Mouse (Mus musculus): ENCODE results near the gene Aldh9a1.

Gene Aldh9a1

DNA sequence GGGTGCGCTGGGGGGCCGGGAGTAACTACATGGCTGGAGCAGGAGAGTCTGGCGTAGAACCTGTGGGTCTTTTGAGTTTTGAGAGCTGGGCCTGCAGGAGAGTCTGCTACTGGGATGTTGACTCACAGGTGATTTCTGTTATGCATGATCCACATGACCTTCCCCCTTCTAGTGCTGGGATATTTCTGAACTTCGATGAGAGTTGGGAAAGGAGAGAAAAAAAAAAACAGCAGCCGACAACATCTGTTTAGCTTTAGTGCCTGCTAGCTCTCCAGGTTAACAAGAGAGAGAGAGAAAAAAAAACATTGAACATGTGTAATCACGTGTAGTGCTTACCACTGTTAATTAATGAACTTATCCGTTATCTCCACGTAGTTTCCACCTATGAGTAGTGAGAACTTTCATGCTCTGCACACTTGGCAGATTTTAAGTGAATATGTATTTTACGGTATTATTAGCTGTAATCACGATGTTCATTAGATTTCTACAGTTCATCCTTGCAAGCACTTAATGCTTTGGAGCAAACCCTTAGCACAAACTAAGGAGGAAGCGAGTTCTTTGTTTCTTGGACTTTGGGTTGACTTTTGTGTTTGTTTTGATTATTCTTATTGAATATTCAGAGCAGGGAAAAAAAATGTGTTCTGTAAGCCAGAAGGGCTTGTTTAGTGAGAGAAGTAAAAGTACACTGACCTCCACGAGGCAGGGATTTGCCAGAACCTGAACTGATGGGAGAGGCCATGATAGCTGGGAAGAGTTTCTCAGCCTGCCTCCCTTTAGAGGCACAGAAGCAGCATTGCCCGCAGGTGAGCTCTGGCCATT lies 1.0 kb downstream of the Aldh9a1 start:
- no peak for DNase-seq

DNA sequence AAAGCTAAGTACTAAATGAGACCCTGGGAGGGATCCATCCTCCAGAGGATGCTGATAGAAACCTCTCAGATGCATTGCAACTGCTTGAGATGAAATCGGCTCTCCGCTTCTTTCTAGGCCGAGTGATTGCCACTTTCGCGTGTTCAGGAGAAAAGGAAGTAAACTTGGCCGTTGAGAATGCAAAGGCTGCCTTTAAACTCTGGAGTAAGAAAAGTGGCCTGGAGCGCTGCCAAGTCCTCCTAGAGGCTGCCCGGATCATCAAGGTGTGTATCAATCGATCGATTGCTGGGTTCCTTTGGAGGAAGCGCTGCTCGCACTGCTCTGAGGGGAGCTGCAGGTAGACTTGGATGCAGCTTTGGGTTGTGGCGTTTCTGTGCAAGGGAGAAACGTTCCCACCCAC lies 2.6 kb downstream of the Aldh9a1 start:
- peak in 1 of 2 experiments; percentile 45 for DNase-seq

DNA sequence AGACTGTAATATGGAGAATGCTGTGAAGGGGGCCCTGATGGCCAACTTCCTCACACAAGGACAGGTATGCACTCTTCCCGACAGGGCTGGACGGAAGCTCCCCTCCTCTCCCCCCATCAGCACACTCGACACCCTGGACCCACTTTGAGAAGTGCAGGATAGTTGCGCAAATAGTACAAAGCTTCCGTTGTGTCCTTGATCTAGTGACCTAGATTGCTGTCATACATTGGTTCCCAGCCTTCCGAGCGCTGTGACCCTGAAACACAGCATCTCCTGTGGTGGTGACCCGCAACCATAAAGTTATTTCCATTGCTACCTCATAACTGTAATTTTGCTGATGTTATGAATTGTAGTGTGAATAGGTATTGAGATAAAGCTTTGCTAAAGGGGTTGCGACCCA lies 7.6 kb downstream of the Aldh9a1 start:
- DNase-seq, result no peak

DNA sequence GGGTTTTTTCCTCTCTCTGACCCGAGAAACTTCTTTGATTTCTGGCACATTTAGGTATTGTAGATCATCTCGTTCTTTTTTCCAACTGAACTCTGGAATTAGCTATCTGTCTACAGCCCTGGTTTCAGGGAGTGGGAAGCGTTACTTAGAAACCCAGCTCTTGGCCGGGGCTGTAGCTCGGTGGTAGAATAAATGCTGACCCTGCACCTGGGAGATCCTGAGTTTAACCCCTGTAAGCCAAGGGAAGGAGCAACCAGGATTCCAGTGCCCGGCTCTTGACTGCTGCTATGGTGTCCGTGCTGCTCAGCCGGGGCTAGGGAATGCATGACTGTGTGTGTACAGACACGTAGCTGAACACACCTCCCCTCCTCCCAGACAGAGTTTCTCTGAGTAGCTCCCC lies 8.9 kb downstream of the Aldh9a1 start:
- peak; percentile 53 to 83 for DNase-seq

DNA sequence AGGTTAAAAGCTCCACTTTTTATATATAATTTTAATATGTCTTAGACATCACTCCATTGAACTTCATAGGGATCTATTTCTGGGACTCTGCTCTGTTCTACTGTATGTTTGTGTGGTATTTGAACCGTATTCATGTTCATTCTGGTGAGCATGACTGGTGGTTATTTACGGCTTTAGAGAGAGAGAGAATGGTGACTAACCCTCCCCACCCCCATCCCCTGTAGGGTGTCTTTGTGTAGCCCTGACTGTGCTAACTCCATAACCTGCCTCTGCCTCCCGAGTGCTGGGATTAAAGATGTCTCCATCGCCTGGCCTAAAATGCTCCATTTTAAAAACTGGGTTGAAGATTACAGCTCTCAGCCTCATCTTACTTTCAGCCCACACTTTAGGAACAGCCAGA lies 10.5 kb downstream of the Aldh9a1 start:
- no peak for DNase-seq

DNA sequence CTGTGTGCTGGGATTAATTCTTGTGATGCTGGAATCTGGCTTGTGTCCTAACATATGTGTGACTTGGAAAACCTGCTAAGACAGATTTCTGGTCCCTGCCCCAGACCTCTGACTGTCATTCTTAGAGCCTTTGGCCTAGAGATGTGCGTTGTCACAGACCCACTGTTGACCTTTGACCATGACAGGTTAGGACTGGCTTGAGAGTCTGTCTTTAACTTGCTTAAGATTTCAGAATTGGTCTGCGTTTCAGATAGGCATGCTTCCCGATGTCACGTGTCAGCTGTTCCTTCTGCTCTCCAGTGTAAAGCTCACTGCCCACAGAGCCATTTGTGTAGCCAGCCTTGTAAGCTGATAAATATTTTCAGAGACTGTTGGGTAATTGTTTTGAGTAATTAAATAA lies 13.0 kb downstream of the Aldh9a1 start:
- DNase-seq, result peak; percentile 50 to 73

DNA sequence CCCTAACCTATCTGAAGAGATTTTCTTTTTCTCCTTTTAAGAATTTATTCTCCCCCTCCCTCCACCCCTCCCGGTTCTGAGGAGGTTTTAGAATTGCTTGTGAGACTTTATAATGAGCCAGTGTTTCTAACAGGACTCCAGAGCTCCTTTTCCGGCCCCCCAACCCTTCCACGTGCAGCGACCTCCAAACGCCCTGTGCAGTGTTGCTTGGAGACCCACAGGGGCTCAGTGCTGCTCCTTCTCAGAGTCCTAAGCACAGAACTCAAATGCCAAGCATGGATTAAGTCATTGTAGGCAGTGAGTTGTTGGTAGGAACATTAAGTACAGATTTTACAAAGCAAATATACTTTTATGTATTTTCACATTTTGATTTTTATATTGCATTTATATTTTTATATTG lies 13.5 kb downstream of the Aldh9a1 start:
- DNase-seq, result no peak

DNA sequence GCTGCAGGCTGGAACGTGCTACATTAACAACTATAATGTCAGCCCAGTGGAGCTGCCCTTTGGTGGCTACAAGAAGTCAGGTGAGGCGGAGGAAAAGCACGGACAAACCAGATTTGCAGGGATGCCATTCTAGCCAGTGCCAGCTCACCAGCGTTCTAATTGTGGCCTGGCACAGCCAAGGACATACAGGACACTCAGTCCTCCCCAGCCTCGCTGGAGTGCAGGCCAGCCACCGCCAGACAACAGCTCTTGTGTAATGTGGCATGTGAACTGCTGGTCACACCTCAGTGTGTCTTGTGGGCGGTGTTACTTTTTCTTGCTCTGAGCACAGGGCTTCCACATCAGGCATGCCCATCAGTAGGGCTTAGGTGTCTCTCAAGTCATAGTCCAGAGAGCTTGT lies 16.0 kb downstream of the Aldh9a1 start:
- peak; percentile 67 to 93 for DNase-seq

DNA sequence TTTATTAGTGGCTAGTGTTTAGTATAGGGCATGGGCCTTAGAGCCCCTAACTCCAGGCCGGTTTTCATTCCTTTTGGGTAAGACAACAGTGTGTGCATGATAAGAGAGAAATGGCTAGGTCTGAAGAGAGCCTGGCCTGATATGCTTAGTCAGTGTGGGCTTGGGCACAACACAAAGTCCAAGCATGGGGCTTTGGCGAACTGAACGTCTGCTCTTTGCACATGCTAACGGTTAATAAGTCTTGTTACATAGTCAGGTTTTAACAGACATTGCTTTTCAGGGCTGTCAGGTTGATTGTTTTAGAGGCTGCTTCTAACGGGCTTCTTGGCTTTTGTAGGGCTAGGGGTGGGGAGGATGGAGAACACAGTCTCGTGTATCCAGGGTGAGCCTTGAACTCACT lies 16.8 kb downstream of the Aldh9a1 start:
- DNase-seq, result peak; percentile 28 to 70

DNA sequence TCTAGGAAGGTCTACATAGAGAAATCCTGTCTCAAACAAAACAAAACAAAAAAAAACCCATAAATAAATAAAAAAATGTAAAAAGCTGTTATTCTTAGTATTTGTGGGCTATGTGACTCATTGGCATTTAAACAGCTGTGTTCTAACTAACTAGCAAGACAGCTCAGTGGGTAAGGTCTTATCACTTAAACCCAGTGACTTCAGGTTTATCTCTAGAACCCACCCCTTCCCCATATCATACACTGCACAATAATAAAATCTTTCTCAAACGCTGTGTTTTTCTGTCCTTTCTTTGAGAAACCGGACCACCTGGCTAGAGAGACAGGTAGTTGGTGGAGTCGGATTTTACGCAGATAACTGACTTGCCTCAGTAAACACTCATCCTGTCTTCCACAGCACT lies 18.2 kb downstream of the Aldh9a1 start:
- DNase-seq, result no peak

DNA sequence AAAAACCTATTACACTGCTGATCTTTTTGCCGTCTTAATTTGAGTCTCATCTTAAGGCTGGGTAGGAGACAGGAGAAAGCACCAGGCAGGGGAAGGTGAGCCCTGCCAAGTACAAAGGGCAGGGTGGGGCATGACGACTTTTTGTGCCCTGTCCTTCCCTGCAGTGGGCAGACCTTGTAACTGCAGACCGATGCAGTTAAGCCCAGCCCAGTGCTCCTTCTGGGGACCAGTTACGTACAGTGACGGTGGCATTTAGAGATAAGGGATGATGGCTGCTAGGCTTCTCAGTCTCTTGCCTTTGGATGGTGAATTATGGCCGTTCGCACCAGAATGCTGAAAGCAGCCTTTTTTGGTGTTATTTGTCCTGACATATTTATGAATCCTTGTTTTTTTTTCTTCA lies 18.7 kb downstream of the Aldh9a1 start:
- DNase-seq, result no peak

DNA sequence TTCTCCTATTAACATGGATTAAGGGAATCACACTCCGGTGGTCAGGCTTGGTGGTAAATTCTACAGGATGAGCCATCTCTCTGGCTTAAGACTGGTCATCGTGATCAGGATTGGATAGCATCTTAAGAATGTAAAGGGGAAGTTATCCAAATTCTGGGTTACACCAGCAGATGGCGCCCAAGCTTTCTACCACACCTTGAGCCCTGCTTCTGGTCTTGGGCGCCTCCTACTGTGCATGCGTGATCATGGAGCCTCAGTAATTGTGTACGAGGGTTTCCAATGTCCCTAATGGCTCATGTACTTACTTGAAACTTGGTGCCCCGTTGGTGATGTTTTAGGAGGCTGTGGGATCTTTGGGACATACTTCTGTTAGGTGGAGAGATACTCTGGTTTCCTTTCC lies 20.1 kb downstream of the Aldh9a1 start:
- peak; percentile 90 to 97 for DNase-seq

DNA sequence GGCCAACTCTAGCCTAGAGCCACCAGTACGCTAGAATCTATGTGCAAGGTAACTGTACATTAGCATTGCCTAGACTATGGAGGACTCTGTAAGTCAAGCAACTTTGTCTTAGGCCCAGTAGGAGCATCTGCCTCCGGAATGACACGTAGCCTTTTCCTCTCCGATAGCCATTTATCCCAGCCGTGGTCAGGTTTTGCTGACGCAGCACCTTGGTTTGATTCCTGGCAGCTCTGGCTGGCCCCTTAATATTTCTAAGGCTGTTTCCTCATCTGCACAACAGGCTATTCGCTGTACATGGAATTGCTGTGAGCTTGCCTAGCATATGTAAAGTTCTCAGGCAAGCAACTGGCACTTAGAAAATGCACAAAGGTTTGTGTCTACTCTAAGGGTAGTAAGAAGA lies 22.9 kb downstream of the Aldh9a1 start:
- DNase-seq, result no peak

DNA sequence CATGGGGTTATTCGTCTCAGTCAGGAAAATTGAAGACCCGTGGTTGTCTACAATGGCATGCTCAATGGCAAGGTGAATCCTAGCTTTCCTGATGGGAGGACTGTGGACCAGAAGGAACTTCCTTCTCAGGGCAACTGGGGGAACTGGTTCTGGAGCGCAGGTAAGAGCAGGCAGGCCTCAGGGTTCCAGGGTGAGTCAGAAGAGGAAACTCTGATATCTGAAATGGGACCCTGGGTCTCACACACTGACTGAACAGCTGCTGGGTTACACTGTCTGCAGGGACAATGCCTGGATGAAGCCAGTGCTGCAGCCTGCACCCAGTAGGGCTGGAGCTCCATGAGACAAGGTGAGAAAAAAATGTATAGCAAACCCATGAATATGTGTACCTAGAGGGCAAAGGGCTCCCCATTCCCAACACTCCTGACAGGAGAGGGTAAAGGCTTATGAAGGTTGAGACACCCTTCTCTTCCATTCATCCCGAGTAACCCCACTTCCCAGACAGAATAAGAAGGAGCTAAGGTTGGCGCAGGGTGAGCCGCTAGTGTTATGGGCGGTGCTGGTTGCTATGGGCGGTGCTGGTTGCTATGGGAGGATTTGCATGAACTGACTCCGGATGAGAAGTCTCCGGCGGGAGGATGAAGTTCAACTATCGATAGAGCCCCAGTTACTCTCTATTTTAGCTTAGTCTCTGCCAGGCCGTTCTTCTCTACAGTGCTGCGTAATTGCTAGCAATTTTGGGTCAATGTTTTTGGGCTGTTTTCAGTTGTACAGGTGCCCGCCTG lies 24.4 kb downstream of the Aldh9a1 start:
- DNase-seq, result peak; percentile 90 to 94

DNA sequence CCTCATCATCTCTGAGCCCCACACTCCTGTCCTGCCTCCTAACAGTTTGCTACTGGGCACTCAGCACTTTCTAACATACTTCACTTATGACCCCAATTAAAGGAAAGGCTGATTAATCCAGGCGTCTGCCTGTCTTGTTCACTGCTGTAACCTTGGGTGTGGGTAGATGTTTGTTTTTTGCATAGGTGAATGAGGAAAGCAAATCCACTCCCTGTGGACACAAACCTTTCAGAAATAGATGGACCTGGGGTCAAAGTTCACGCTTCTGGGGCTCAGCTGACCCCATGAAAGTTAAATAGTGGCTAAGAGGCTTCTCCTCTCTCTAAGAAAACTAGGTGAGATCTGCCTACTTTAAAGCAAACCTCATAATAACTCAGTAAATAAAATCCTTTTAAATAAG lies 25.2 kb downstream of the Aldh9a1 start:
- DNase-seq, result peak; percentile 70 to 82

DNA sequence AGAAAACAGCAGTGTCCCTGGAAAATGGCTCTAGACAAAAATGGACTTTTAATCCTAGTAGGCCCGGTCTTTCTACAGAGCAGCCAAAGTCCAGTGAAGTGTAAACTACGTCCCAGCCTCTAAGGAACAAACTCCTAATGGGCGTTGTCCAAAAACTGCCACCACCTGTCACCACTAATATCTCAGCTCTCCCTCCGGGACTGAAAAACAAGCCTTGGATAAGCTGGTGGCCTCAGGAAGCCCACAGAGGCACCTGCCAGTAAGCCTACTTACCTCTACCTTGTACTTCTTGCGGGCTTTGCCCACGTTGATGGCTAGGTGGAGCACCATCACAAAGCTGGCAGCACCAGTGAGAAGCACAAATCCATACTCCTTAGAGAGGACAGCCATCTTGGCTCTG lies 28.2 kb downstream of the Aldh9a1 start:
- peak in 1 of 2 experiments; percentile 34 for DNase-seq

DNA sequence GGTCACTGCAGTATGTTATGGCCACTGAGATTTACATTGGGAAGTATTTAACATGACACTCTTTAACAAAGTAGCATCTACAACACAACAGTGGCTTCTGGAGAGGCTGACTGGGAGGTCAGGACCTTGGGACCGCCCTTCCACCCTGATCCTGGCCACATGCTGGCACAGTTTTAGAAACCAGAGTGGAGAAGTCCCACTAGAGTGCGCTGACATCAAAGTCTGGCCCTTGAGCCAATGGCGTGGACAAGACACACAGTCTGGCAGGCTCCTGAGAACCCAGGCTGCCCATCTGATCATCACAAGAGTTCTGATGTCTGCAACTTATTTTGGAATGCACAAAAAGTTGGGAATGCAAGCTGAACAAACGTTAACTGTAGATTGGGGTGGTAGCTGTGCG lies 30.0 kb downstream of the Aldh9a1 start:
- no peak for DNase-seq

DNA sequence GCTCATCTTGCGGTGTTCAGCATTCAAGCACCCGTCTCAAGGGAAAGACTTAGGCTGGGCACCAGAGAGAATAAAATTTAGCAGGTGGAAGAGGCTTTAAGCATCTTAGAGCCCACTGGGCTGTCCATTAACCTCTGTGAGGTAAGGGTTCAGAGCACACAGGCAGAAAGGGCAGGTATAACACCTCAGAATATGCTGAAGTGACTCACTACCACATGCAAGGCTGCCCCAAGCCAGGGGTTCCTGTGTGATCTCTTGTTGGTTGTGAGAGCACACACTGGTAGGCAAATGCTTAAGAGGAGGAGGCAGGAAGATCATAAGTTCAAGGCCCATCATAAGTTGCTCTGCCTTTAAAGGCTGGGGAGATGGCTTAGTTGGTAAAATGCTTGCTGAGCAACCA lies 30.4 kb downstream of the Aldh9a1 start:
- DNase-seq, result peak; percentile 30 to 66

DNA sequence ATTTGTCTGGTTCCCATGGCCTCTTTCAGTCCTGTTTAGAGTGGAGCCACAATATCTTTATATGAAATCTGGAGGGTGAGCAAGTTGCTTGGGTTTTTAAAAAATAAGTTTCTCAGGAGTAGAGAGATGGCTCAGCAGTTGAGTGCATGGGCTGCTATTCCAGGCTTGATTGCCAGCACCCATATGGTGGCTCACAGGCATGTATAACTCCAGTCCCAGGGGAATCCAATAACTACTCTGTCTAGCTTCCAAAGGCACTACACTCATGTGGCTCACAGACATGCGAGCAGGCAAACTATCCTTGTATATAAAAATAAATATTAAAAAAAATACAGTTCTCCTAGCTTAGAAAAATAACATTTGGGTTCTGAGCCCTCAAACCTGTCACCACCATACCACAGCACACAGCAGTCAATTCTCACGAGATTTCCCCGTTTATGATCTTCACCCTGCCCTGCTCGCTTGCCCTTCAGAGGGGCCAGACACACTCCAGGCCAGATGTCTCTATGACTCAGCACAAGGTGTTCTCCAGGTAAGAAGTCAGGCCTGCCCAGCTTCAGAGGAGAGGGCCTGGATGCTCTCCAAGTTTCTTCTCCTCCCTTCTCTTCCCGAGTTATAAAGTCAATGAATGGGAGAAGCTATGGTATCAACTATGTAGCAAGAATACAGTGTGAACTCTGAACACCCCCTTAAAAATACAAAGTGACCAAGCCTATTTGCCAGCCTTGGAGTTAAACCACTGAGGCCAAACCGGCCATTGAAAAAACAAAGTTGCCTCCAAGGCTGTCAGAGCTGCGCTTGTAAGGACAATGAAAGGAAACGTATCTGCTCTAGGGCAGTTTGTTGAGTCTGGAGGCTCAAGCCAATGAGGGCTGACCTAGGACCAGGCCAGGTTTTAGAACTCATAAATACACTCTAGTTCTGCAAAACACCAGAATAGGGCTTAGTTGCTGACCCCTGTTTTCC lies 31.5 kb downstream of the Aldh9a1 start:
- DNase-seq, result peak; percentile 43 to 70

DNA sequence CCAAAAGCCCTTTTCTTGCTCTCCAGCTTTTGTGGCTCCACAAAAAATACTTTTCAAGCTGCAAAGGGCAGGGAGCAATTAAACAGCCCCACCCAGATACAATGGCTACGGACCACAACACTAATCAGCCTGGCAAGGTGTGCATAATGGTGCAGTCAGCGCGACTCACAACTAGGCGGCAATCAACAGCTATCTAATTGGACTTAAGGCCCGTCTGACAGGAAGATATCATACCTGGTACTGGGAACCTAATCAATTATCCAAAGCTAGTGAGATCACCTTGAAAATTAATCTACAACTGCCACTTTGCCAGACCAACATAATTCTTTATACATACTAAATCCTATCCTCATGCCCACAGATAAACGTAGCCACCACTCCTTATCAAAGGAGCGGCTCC lies 32.5 kb downstream of the Aldh9a1 start:
- no peak for DNase-seq

DNA sequence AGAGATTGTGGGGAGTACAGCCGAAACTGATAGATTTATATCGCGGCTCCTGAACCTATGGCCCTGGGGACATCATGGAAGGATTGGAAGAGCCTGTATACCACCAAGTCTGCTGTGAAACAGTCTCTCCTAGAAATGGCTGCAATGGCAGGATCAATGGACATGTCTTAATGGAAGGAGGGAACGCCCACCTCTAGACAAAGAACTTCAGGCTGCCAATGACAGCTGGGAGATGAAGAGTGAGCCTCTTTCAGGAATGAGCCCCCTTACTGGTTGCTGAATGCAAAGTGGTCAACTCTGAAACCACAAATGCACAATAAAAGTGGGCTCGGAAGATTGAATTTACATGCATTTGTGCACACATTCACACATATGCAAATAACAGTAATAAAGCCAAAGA lies 33.0 kb downstream of the Aldh9a1 start:
- DNase-seq, result no peak

DNA sequence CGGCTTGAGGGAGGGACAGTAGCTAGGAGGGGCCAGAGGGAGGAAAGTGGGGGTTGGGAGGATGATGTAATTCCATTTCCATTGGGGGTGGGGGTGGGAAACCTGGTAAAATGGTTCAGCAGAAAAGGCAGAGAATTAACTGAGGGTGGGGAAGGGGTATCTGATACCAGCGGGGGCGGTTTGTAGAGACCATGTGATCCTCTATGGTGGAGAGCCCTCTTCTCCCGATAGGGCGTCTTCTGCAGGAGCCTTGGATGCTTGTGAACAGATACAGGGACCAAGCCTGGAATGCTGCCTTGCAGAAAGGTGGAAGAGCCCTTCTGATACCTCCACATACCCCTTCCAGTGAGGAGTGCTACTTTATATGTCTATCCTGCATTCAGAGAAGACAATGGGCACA lies 33.4 kb downstream of the Aldh9a1 start:
- DNase-seq, result no peak

DNA sequence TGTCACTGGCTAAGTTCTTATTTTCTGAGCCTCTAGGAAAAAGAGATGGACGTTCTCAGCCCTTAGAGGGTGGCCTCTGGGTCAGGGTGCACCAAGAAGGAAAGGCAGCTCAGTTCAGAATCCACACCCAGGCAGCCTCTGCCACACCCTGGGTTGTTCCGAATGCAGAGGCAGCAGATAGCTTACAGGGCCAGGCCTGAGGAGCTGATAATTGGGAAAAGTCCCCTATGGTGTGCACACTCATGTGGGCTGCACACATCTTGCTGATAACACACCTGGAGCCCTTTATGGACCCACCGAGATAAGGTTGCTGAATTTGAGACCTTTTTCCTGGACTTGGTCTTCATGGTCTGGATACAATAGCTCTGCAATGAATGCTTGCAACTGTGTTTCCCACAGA lies 34.4 kb downstream of the Aldh9a1 start:
- DNase-seq, result no peak
